Mouse (Mus musculus): ENCODE data around the gene Gm13693.
A peak's percentile ranks its signal among the peaks of the same experiment; 100 is the strongest.
"Not testable (repeated sequence)": the region's sequence is repeated elsewhere in the genome, so short reads cannot be mapped to it uniquely, and the experiment has no call there.

Gm13693 gene

GRCm38 (mm10) chr2:83961203-83961602 lies at the start of gene Gm13693:
Gene Gm13693, plus strand, starts transcription at chr2:83961503.
- DNase-seq, result not testable (repeated sequence)

- DNase-seq, result no peak
These were observed 31.7 kb upstream of the Gm13693 start for GRCm38 (mm10) chr2:83929478-83930088.

- DNase-seq, result peak in 1 of 2 experiments; percentile 24
These were observed 20.4 kb upstream of the Gm13693 start, which contains the start of gene Zswim2 for GRCm38 (mm10) chr2:83940931-83941361. Gene Zswim2, minus strand, starts transcription at chr2:83941228.

GRCm38 (mm10) chr2:83941378-83941777 lies 19.9 kb upstream of the Gm13693 start:
- DNase-seq, result no peak

GRCm38 (mm10) chr2:83941792-83942191 lies 19.5 kb upstream of the Gm13693 start:
- DNase-seq, result no peak

GRCm38 (mm10) chr2:83955393-83955792 lies 5.9 kb upstream of the Gm13693 start, which contains the start of gene Gm13698:
Gene Gm13698, plus strand, starts transcription at chr2:83955693.
- DNase-seq, result not testable (repeated sequence)

GRCm38 (mm10) chr2:83967013-83967412 lies 5.7 kb downstream of the Gm13693 start, which contains the start of gene Gm13695:
Gene Gm13695, plus strand, starts transcription at chr2:83967313.
- DNase-seq, result not testable (repeated sequence)

- not testable (repeated sequence) for DNase-seq
These were observed 11.5 kb downstream of the Gm13693 start, which contains the start of gene Gm13696 for GRCm38 (mm10) chr2:83972823-83973222. Gene Gm13696, plus strand, starts transcription at chr2:83973123.

GRCm38 (mm10) chr2:83978633-83979032 lies 17.3 kb downstream of the Gm13693 start, which contains the start of gene Gm13694:
Gene Gm13694, plus strand, starts transcription at chr2:83978933.
- DNase-seq, result not testable (repeated sequence)

- not testable (repeated sequence) for DNase-seq
These were observed 23.1 kb downstream of the Gm13693 start, which contains the start of gene Gm13697 for GRCm38 (mm10) chr2:83984443-83984842. Gene Gm13697, plus strand, starts transcription at chr2:83984743.

GRCm38 (mm10) chr2:83990253-83990652 lies 28.9 kb downstream of the Gm13693 start, which contains the start of gene Gm13691:
Gene Gm13691, plus strand, starts transcription at chr2:83990553.
- DNase-seq, result not testable (repeated sequence)

GRCm38 (mm10) chr2:83993639-83994255 lies 32.4 kb downstream of the Gm13693 start:
- DNase-seq, result peak; percentile 42 to 43

- DNase-seq, result peak; percentile 45 to 58
These were observed 33.2 kb downstream of the Gm13693 start for GRCm38 (mm10) chr2:83994526-83994925.

GRCm38 (mm10) chr2:84008913-84009312 lies 47.6 kb downstream of the Gm13693 start:
- DNase-seq, result no peak

GRCm38 (mm10) chr2:84009818-84010217 lies 48.5 kb downstream of the Gm13693 start:
- no peak for DNase-seq

All from thymus, postnatal 36 days (tissue).